ENCODE assay signal across 8 mouse cellular contexts in the genomic region with DNA sequence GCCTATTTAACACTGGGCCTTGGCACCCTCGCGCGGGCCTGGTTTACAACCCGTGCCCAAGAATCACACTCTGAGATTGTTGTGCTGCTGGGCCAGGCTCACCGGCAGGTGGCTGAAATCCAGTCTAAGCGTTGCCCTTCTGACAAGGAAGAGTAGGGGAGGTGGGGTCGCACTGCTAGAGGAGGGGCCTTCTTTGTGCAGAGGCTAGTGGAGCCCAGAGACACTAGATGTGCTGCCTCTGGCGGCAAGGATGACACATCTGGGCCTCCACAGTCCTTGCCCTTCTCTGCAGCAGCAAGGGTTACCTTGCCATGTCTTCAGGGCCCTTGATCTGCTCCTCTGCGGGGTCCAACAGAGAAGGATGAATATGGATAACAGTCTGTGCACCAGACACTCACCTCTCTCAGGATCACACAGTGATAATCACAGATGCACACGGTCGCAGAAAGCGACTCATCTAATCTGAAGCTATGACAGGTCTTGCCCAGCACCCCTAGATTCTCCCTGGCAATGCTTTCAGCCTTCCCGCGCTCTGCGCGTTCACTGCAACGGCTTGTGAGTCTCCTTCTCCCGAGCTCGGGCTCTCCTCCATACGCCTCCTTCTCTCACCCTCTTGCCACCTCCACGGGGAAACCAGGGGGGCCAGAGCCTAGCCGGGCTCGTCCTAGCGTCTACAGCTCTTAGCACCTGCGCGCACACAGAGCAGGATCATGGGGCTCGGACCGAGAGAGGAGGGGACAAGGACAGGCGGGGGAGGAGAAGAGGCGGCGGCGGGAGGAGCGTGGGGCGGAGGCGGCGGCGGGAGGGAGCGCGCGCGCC. TPM values are rescaled to one million over a fixed set of nuclear protein-coding genes. Genes with fewer than 3 reads are reported as not detected.
DNase-seq lines count a peak whose midpoint lies in the region; ATAC-seq lines count a peak whose summit lies in the region.

No protein-coding gene starts in this region.

- H3K9me3 ChIP-seq in forebrain, embryonic 14.5 days (replicated peaks; ENCODE audit: control insufficient read depth, low read length) = no peaks in the 10 kb centered on the region
- no peaks in the 10 kb centered on the region for H3K9me3 ChIP-seq in hindbrain, embryonic 10.5 days

- H3K9ac ChIP-seq in forebrain, embryonic 14.5 days (ENCODE audit: low read length) = peak overlapping the region; percentile 98

- H3K27me3 ChIP-seq in forebrain, embryonic 14.5 days (replicated peaks; ENCODE audit: control insufficient read depth, insufficient read depth, low read length) = no peaks in the 10 kb centered on the region
- H3K27me3 ChIP-seq in hindbrain, embryonic 10.5 days (ENCODE audit: insufficient read depth, poor library complexity, severe bottlenecking) = peaks cover 11% of the 10 kb centered on the region

- peak; percentile 85 for ATAC-seq in cerebellum, adult (ENCODE audit: insufficient number of reproducible peaks, low FRiP score, low TSS enrichment)
- peak; percentile 79 for ATAC-seq in forebrain, embryonic 14.5 days

- H3K4me3 ChIP-seq in forebrain, embryonic 14.5 days (ENCODE audit: low read depth, low read length) = peak overlapping the region; percentile 86
- H3K4me3 ChIP-seq in hindbrain, embryonic 10.5 days = peak overlapping the region; percentile 86

- H3K36me3 ChIP-seq in forebrain, embryonic 14.5 days (ENCODE audit: control insufficient read depth, insufficient read depth, low read length) = peaks cover 20% of the 10 kb centered on the region
- peaks cover 17% of the 10 kb centered on the region for H3K36me3 ChIP-seq in hindbrain, embryonic 10.5 days

- peak overlapping the region; percentile 93 for H3K4me2 ChIP-seq in forebrain, embryonic 14.5 days (ENCODE audit: low read length)

- peaks cover 29% of the 10 kb centered on the region for H3K4me1 ChIP-seq in forebrain, embryonic 14.5 days (ENCODE audit: control insufficient read depth, insufficient read depth, low read length)
- H3K4me1 ChIP-seq in hindbrain, embryonic 10.5 days (replicated peaks) = peaks cover 60% of the 10 kb centered on the region

- WGBS in forebrain, embryonic 14.5 days = under 1% methylated on average over 40 of the region's 41 CpGs
- 1% methylated on average over 40 of the region's 41 CpGs for WGBS in hindbrain, embryonic 10.5 days

- DNase-seq in ES-CJ7 (ENCODE audit: low read depth, low spot score) = peak; percentile 88
- peak; percentile 89 for DNase-seq in forebrain, embryonic 14.5 days (ENCODE audit: low spot score)
- DNase-seq in hindbrain, embryonic 10.5 days (ENCODE audit: low spot score) = peak; percentile 79
- peak; percentile 73 to 77 for DNase-seq in layer of hippocampus, postnatal 14 days (ENCODE audit: low spot score in 2 of 2)
- DNase-seq in lung, postnatal 10 days = peak; percentile 71
- DNase-seq in ovary, postnatal 36 days (ENCODE audit: low spot score) = peak; percentile 82
- DNase-seq in thymus, postnatal 36 days = peak; percentile 79 to 84

- H3K27ac ChIP-seq in forebrain, embryonic 14.5 days (ENCODE audit: low read depth, low read length) = peak overlapping the region; percentile 97
- H3K27ac ChIP-seq in hindbrain, embryonic 10.5 days = peak overlapping the region; percentile 95

RNA-seq across cellular contexts. Expression of gene Lrp8, which starts 0.5 kb away (rescaled TPM):
- polyA plus RNA-seq in forebrain, embryonic 14.5 days (2014; fragmentation: Nextera tagmentation; extraction: Ambion mirVana) = 33.5 and 48.5 TPM in 2 replicates
- 10.0 and 13.9 TPM in 2 replicates for polyA plus RNA-seq in hindbrain, embryonic 10.5 days (2016; fragmentation: Nextera tagmentation; extraction: Ambion mirVana)
- 100 to 1,000 TPM; 116 to 132 TPM for total RNA-seq in layer of hippocampus, postnatal 14 days (2021)

Comparison
In these comparisons a context has a peak if more than half of its experiments do, and no peak if none do; other contexts are left out.
1. Peak in every context shown above with its lines: DNase-seq, ATAC-seq, H3K4me3 ChIP-seq and H3K27ac ChIP-seq.